Mouse (Mus musculus) telencephalon, adult 2 months (tissue): ENCODE measurements around the gene Rps21.

Source experiments
- DNase-seq: peaks from one replicate; pipeline ENCODE4 v3.0.0-alpha.2; 2011; ENCODE audit warnings: low read depth, low spot score

Rps21 gene

DNA sequence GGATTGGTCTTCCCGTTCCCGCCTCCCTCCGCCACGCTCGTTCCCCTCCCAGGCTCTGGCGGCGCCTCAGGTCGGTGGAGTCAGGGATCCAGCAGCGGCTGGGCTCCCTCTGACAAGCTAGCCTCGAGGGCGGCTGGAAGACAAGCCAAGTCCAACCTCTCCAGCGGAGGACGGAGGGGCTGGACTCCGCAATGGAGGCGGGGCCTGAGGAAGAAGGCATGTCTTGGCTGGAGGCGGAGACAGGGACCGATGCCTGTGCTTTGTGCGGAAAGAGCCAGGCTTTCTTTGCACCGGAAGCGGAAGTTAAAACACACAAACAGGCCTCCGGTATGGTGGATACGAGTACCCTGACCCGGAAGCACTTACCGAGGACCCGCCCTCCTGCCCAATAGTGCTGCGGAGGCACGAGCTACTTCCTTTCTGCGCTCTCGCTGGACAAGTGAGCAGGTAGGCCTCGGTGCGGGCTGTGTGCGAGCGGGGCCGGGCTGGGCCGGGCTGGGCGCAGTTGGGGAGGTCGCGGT is at the start of gene Rps21:
Rps21 (plus strand) TSS at position 377 of the 521 bp plus-strand sequence.
- peak; percentile 100 for DNase-seq

DNA sequence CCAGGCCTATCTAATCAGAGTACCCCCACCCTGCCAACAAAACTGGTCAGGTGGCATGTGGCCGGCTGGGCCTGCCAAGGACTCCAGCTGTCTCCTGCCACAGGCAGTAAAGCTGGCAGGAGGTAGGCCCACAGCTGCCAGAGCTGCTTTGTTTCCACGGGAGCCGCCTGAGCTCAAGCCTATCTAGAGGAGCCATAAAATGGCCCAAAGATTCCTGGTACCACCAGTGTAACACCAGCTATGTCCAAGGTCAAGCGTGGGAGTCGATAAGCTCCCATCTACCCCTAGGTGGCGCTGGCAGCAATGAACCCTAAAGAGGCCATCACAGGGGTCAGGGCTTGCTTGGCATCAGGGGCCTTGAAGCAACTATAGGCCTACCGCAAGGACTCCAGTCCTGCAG is 49.3 kb upstream of the Rps21 start:
- DNase-seq, result no peak

DNA sequence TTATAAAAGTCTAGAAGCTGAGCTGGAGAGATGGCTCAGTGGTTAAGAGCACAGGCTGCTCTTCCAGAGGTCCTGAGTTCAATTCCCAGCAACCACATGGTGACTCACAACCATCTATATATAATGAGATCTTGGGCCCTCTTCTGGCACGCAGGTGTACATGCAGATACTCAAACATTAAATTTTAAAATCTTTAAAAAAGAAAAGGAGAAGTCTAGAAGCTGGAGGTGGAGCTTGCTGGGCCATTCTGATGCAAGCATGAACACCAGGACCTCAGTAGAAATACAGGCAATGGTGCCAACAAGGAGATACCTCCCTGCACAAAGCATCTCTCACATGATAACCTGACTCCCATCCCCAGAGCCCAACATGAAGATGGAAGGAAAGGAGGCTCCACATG is 48.2 kb upstream of the Rps21 start:
- DNase-seq, result no peak

DNA sequence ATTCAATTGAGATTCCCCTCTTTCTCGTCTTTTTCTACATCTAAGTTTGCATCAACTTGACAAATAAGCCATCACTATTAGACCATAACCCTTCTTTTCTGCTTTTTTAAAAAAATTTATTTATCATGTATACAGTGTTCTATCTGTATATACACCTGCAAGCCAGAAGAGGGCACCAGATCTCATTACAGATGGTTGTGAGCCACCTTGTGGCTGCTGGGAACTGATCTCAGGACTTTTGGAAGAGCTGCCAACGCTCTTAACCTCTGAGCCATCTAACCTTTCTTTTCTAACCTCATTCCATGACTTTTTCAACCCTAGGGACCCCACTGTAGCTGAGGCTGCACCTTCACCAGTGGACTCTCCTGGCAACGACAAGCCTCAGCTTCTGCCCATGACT is 44.9 kb upstream of the Rps21 start:
- no peak for DNase-seq

- DNase-seq, result no peak
Observed at GRCm38 (mm10) chr2:180214352-180214978, 42.7 kb upstream of the Rps21 start.

DNA sequence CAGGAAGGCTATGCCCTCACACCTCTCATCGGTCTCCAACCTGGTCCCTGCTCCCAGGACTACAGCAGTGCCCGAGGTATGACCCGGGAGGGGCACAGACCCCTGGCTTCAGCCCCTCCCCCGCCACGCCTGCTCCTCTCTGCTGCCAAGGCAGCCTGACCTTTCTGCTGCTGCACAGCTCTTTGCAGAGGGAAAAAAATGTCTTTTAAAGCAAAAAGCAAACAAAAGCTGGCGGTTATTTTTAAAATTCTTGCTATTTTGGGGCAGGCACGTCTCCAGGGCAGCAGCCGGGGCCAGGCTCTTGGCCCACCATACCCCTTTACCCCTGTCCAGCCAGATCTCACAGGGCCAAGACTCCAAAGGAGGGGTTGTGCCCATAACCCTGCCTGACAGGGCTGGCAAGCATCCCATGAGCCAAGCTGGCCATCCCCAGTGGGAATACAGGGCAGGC is 42.1 kb upstream of the Rps21 start:
- DNase-seq, result no peak

DNA sequence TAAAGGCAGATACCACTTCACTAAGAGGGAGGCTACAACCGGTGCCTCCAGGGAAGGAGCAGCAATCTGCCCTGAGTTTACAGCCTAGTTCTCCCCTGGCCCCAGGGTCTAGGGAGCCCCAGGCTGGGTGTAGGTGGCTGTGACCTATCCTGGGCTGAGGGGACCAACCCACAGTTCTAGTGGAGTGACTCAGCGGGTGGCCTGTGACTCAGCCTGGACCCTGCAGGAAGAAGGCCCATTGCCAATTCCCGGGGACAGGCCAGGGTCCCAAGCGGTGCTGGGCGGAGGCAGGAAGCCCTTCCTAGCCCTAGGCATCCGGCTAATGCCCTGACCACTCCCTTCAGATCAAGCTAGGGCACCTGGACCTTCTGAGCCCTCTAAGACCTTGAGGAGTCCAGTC is 41.2 kb upstream of the Rps21 start:
- no peak for DNase-seq

GRCm38 (mm10) chr2:180216921-180217320 is 40.3 kb upstream of the Rps21 start:
- no peak for DNase-seq

- no peak for DNase-seq
Observed at GRCm38 (mm10) chr2:180217587-180217986, 39.6 kb upstream of the Rps21 start.

DNA sequence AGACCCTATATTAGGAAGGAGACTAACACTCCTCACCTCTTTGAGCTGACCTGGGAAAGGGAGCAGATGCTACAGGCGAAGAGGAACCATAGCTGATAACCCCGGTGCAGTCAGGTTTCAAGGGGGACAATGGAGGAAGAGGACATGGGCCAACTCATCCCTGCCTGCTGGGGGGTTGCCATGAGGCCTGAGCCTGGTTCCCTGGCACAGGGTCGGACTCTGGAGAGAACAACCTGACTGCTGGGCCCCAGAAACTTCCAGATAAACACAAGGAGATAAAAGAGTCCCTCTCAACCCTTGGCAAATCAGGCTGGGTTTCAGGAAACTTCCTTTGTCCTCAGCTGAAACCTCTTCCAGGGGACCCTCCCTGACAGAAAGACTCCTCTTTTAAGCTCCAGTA is 38.9 kb upstream of the Rps21 start:
- DNase-seq, result no peak

DNA sequence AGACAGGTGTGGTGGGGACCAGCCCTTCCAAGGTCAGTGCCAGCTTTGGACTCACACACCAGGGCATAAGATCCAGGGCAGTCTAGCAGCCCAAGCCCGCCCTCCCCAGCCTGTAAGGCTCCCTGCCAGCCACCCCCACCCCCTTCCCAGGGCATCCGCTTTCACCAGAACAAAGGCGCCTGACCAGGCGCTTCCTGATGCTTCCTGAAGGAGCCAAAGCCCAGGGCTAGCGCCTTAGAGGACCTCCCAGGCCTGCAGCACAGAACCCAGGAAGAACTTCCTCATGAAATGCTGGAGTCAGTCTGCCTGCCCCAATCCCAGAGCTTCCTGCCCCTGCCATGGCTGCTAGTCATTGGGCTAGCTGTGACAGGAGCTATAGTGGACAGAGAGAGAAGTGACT is 38.5 kb upstream of the Rps21 start:
- no peak for DNase-seq

GRCm38 (mm10) chr2:180219145-180219943 is 37.8 kb upstream of the Rps21 start:
- no peak for DNase-seq

DNA sequence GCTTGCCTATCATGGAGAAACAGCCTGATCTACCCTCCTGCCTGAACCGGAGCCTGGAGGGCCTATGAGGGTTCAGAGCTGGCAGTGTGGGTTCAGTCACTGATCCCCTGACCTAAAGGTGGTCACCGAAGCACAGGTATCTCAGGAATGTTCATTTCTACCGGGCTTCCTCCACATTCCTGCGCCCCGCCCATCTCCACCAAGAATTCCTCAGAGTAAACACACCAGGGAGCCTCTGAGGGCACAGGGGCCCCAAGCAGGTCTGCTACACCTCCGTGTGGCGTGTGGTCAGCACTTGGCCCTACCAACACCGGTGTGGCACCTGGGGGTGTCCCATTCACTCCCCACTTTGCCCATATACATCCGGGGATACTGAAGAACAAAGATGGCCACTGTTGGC is 37.0 kb upstream of the Rps21 start:
- DNase-seq, result no peak

DNA sequence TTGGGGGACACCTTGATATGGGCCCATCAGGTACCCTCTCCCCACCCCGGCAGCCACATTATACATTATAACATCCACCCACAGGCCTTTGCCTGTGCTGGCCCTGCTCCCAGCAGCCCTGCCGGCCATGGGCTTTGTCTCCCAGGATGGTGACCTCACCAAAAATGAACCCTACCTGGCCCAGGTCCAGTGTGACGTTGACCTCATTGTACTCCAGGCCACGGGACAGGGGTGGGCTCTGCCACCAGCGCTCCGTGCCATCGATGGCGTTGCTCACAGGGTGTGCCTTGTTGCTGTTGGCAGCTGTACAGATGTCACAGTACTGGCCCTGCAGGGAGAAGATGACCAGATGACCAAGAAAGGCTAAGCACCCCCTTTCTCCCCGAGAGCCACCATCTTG is 36.1 kb upstream of the Rps21 start:
- no peak for DNase-seq

- DNase-seq, result no peak
Observed at GRCm38 (mm10) chr2:180222250-180222649, 34.9 kb upstream of the Rps21 start.

DNA sequence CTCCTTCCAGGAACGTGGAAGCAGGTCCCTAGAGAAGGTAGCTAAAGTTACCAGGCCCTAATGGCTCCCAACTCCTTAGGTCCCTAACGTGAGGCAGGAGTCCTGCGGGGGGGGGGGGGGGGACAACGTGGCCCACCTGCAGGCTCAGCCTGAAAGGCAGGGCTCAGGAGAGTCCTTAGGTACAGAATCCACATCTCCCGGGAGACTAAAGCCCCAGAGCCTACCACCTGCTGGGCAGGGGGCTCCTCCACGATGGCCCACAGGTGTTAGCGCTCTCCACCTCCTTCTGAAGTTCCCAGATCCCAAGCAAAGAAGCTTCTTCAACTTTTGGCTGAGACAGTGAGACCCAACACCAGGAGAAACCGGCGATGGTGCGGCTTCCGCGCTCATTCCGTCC is 32.5 kb upstream of the Rps21 start:
- no peak for DNase-seq

DNA sequence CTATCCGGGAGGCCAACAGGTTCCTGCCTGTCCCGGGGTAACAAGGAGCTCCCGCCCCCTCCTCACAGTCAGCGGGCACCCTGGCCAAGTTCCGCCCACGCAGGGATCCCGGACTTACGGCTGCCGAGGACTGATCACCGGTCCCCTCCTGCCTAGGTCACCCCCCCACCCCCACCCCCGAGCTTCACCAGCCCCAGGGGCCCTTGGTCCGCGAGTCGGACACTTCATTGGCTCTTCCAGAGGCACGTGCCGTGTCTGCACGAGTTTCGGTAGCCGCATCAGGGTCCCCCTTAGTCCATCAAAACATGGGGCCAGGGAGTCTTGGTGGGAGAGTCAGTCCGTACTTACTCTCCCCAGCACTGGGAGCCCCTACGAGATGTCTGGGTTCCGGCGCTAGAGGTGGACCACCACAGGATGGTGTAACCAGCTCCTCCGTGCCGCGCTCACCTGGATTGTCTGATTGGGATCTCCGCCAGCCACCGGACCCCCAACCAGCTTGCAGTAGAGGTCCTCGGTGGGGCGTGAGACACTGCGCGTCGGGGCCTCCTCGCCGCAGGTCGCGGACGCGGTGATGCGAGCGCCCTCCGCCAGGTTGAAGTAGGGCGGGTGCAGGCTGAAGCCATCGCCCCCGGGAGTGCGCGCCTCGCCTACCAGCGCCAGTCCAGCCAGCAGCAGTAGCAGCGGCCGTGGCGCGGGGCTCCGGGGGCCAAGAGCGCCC is 32.0 kb upstream of the Rps21 start:
- no peak for DNase-seq

DNA sequence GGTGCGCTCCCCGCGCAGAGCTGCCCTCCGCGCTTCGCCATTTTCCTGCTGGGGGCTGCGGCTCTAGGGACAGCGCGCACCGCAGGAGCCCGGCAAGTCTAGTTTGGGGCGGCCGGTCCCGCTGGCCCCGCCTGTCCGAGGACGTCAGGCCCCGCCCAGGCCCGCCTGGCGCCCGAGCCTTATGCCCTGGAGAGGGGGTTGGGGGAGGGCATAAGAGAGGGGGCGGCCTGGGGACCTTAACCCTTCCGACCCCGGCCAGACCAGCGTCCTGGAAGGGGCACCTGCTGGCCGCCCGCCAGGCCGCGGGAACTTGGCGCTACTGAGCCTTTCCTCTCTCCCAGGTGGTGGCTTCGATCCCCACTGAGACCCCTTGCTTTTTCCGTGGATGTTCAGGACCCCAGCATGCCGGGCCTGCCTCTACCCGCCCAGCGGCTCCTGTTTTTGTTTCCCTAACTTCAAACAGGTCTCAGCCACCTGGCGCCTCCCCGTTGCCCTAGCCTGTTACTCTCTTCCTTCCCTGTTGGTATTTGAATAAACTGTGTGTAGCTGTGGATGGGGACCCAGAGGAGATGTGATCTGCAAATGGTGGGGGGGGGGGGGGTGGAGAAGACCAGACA is 31.3 kb upstream of the Rps21 start, which contains the start of gene Lama5:
Lama5 (minus strand) TSS at position 98 of the 617 bp plus-strand sequence.
- DNase-seq, result no peak

GRCm38 (mm10) chr2:180227262-180228059 is 29.7 kb upstream of the Rps21 start:
- DNase-seq, result no peak

GRCm38 (mm10) chr2:180228060-180228458 is 29.1 kb upstream of the Rps21 start:
- DNase-seq, result no peak

DNA sequence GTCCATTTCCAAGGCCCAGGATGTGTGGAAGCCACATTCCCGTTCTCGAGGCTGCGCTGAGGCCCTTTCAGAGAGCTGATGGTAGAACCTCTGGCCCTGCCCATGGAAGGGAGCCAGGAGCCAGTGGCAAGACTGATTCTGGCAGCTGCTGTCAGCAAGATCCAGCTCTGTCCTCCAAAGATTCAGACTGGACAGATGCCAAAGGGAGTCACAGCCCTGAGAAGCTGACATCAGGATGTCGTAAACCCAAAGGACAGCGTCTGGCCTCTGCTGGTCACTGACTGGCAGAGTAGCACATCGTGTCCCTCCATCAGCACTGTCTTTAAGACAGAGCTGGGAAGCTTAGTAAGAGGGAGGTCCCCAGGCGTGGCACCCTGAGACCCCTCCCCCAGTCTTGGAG is 28.6 kb upstream of the Rps21 start:
- no peak for DNase-seq
